Mouse (Mus musculus) common myeloid progenitor, adult 5-6 weeks (primary cell): ENCODE measurements around the gene Slc5a3. TPM values are rescaled to one million over a fixed set of nuclear protein-coding genes. Genes with fewer than 3 reads are reported as not detected.
"Not testable (repeated sequence)": the region's sequence is repeated elsewhere in the genome, so short reads cannot be mapped to it uniquely, and the experiment has no call there.

Experiments used
- ATAC-seq: replicated peaks from 2 replicates; pipeline ENCODE4 v1.8.0; 2016; ENCODE audit warnings: low read depth, mild to moderate bottlenecking, moderate TSS enrichment, inconsistent platforms; ENCODE audit not compliant: poor library complexity, severe bottlenecking
- total RNA-seq: library from RNA; stranded (forward); fragments of 200-1000, 187-1606 nt; gene quantifications from 2 replicates; pipeline ENCODE4 v1.2.3, GENCODE M21; 2017

Gene Slc5a3
- total RNA-seq, 1 experiment from 2014 or later, result 8.0 TPM

GRCm38 (mm10) chr16:92060213-92060612 is 2.1 kb downstream of the Slc5a3 start:
- ATAC-seq, result no peak

- no peak for ATAC-seq
Observed at GRCm38 (mm10) chr16:92061586-92061985, 3.5 kb downstream of the Slc5a3 start.

GRCm38 (mm10) chr16:92062832-92063231 is 4.7 kb downstream of the Slc5a3 start:
- no peak for ATAC-seq

GRCm38 (mm10) chr16:92064801-92065200 is 6.7 kb downstream of the Slc5a3 start:
- ATAC-seq, result no peak; the same call in 1 of the 2 replicates

- no peak for ATAC-seq
Observed at GRCm38 (mm10) chr16:92070338-92070737, 12.2 kb downstream of the Slc5a3 start.

- no peak for ATAC-seq
Observed at GRCm38 (mm10) chr16:92076797-92077196, 18.7 kb downstream of the Slc5a3 start.

- ATAC-seq, result no peak
Observed at GRCm38 (mm10) chr16:92083771-92084453, 25.8 kb downstream of the Slc5a3 start.

- no peak for ATAC-seq
Observed at GRCm38 (mm10) chr16:92089225-92089624, 31.1 kb downstream of the Slc5a3 start.

- no peak for ATAC-seq
Observed at GRCm38 (mm10) chr16:92091876-92092275, 33.8 kb downstream of the Slc5a3 start.

- ATAC-seq, result no peak
Observed at GRCm38 (mm10) chr16:92098351-92099051, 40.4 kb downstream of the Slc5a3 start.

GRCm38 (mm10) chr16:92099598-92099997 is 41.5 kb downstream of the Slc5a3 start:
- ATAC-seq, result no peak

GRCm38 (mm10) chr16:92100111-92100510 is 42.0 kb downstream of the Slc5a3 start:
- ATAC-seq, result no peak

GRCm38 (mm10) chr16:92102115-92102514 is 44.0 kb downstream of the Slc5a3 start:
- no peak for ATAC-seq

GRCm38 (mm10) chr16:92102931-92103330 is 44.8 kb downstream of the Slc5a3 start:
- ATAC-seq, result not testable (repeated sequence)

GRCm38 (mm10) chr16:92103572-92104331 is 45.6 kb downstream of the Slc5a3 start:
- ATAC-seq, result no peak

GRCm38 (mm10) chr16:92104332-92104590 is 46.1 kb downstream of the Slc5a3 start:
- ATAC-seq, result no peak

- no peak for ATAC-seq
Observed at GRCm38 (mm10) chr16:92104951-92105350, 46.8 kb downstream of the Slc5a3 start.

- ATAC-seq, result peak; percentile 42; the same call in 1 of the 2 replicates
Observed at GRCm38 (mm10) chr16:92105631-92106030, 47.5 kb downstream of the Slc5a3 start.

GRCm38 (mm10) chr16:92107346-92107745 is 49.2 kb downstream of the Slc5a3 start:
- no peak for ATAC-seq

GRCm38 (mm10) chr16:92114706-92115241 is 56.7 kb downstream of the Slc5a3 start:
- no peak for ATAC-seq
